8 mouse cellular contexts compared by ENCODE assay signal in the genomic region with DNA sequence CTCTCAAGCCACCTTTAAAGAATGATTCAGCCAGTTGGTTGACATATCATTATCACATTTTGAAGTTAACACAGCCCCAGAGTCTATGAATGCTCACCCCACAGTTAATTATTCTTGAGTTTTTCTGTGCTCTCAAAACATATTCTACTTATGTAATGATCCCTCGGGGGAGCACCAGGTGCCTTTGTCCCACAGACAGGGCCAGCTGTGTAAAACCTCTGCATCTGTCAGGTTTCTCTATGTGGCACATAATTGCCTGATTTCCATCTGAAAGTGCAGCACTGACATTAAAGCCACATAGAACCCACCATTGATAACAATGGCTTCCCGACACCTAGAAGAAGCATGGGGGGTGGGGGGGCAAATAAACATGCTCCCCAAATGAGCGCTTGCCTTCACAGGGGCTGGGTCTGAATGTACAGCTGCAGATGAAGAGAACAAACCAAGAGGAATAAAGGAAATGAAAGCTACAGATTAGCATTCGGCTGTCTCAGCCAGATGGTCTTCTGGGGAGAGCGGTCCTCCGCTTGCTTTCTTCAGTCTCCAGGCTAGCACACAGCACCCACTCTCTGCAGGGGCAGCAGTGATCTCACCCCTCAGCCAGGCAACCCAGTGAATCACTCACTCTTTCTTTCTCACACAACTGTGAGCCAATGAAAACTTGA.
DNase-seq lines count a peak whose midpoint lies in the region; ATAC-seq lines count a peak whose summit lies in the region.

No protein-coding gene starts in this region.

- peaks cover 24% of the 10 kb centered on the region for H3K4me1 ChIP-seq in forebrain, embryonic 12.5 days

- H3K9ac ChIP-seq in forebrain, embryonic 12.5 days, result no peak overlapping the region

- peak overlapping the region; percentile 88 for H3K27ac ChIP-seq in forebrain, embryonic 12.5 days

- no peaks in the 10 kb centered on the region for H3K27me3 ChIP-seq in forebrain, embryonic 12.5 days

- peak overlapping the region; percentile 27 for H3K4me2 ChIP-seq in forebrain, embryonic 12.5 days

- peak; percentile 6 for DNase-seq in retina, postnatal 1 day
- DNase-seq in retina, embryonic 14.5 days (ENCODE audit: low spot score), result no peak
- peak; percentile 32 to 44 for DNase-seq in layer of hippocampus, postnatal 36 days
- DNase-seq in right cerebral cortex, postnatal 10 days (ENCODE audit: low spot score in 2 of 2), result peak; percentile 62 to 78
- DNase-seq in adipocyte (ENCODE audit: low spot score), result no peak
- DNase-seq in kidney, postnatal 10 days, result no peak

- ATAC-seq in forebrain, embryonic 12.5 days (ENCODE audit: low FRiP score), result peak; percentile 92
- no peak for ATAC-seq in granulocyte monocyte progenitor cell, adult 5-6 weeks (replicated peaks; ENCODE audit: poor library complexity, severe bottlenecking)

- WGBS in forebrain, embryonic 12.5 days, result 22% methylated on average over 6 of the region's 6 CpGs

- H3K4me3 ChIP-seq in forebrain, embryonic 12.5 days (replicated peaks), result no peak overlapping the region

- H3K9me3 ChIP-seq in forebrain, embryonic 12.5 days, result no peaks in the 10 kb centered on the region

- no peaks in the 10 kb centered on the region for H3K36me3 ChIP-seq in forebrain, embryonic 12.5 days (replicated peaks)

Comparison
In these comparisons a context has a peak if more than half of its experiments do, and no peak if none do; other contexts are left out.
1. DNase-seq: peak in retina, postnatal 1 day (single experiment), layer of hippocampus, postnatal 36 days (2 of 2) and right cerebral cortex, postnatal 10 days (2 of 2); none in retina, embryonic 14.5 days (single experiment), adipocyte (single experiment) and kidney, postnatal 10 days (single experiment).